Mouse (Mus musculus) MEL-GATA-1-ER (cell line): ENCODE data around the gene Sox10.

ENCODE experiments used
- DNase-seq: peaks from one replicate; pipeline ENCODE4 v3.0.0-alpha.2; 2012; ENCODE audit warnings: low read depth; ENCODE audit errors: extremely low read depth

Sox10 gene

GRCm38 (mm10) chr15:79124331-79124875 is 40.6 kb downstream of the Sox10 start:
- no peak for DNase-seq

GRCm38 (mm10) chr15:79123751-79124150 is 41.3 kb downstream of the Sox10 start:
- no peak for DNase-seq

GRCm38 (mm10) chr15:79122546-79122945 is 42.5 kb downstream of the Sox10 start:
- no peak for DNase-seq

- no peak for DNase-seq
These were observed 42.9 kb downstream of the Sox10 start for GRCm38 (mm10) chr15:79122119-79122518.

- DNase-seq = no peak
These were observed 45.5 kb downstream of the Sox10 start for GRCm38 (mm10) chr15:79119491-79119890.

- DNase-seq = no peak
These were observed 49.8 kb downstream of the Sox10 start for GRCm38 (mm10) chr15:79115276-79115675.

- no peak for DNase-seq
These were observed 53.3 kb downstream of the Sox10 start for GRCm38 (mm10) chr15:79111774-79112173.

GRCm38 (mm10) chr15:79110528-79110927 is 54.5 kb downstream of the Sox10 start:
- DNase-seq = no peak

- DNase-seq = no peak
These were observed 55.0 kb downstream of the Sox10 start for GRCm38 (mm10) chr15:79110031-79110430.

- DNase-seq = peak; percentile 56
These were observed 55.6 kb downstream of the Sox10 start for GRCm38 (mm10) chr15:79109321-79109934.

GRCm38 (mm10) chr15:79108421-79109320 is 56.4 kb downstream of the Sox10 start, which contains the start of gene Micall1:
TSS of gene Micall1 (plus strand) at chr15:79108898.
- DNase-seq = peak; percentile 54

- DNase-seq = no peak
These were observed 57.1 kb downstream of the Sox10 start for GRCm38 (mm10) chr15:79107966-79108365.

- no peak for DNase-seq
These were observed 59.2 kb downstream of the Sox10 start for GRCm38 (mm10) chr15:79105804-79106203.
